Mouse (Mus musculus) intestine, postnatal 0 days (tissue): ENCODE measurements at regions not wholly inside any gene's neighbourhood (a gene's known extent, or its start where the extent isn't known, plus 50 kb on each side); places are given as distances from the start of the nearest gene placed in this dataset.

ENCODE experiments used
- ATAC-seq: fragments of 200-750 bp; cut with Nextera tagmentation; 2 replicates; pipeline ENCODE4 v1.8.0; 2017; ENCODE audit warnings: mild to moderate bottlenecking, moderate TSS enrichment, moderate library complexity
- H3K27ac ChIP-seq: fragments of 300-500 bp; sonication (generic); 2 replicates; pipeline ENCODE4 v1.5.1; 2014; ENCODE audit warnings: mild to moderate bottlenecking, low read depth, low read length, moderate library complexity
- H3K27me3 ChIP-seq: fragments of 300-500 bp; sonication (generic); replicated peaks from 2 replicates; pipeline ENCODE4 v1.6.1; 2014; ENCODE audit warnings: low read length, mixed read lengths; ENCODE audit not compliant: control insufficient read depth, insufficient read depth
- H3K36me3 ChIP-seq: fragments of 300-500 bp; sonication (generic); 2 replicates; pipeline ENCODE4 v1.6.1; 2014; ENCODE audit warnings: mild to moderate bottlenecking, moderate library complexity; ENCODE audit not compliant: control insufficient read depth, insufficient read depth
- H3K4me1 ChIP-seq: fragments of 300-500 bp; sonication (generic); replicated peaks from 2 replicates; pipeline ENCODE4 v1.6.1; 2014; ENCODE audit warnings: antibody characterized with exemption, low read length, mixed read lengths; ENCODE audit not compliant: control insufficient read depth, insufficient read depth
- H3K4me2 ChIP-seq: fragments of 300-500 bp; sonication (generic); replicated peaks from 2 replicates; pipeline ENCODE4 v1.6.1; 2014; ENCODE audit warnings: low read depth, mild to moderate bottlenecking, moderate library complexity
- H3K4me3 ChIP-seq: fragments of 300-500 bp; sonication (generic); 2 replicates; pipeline ENCODE4 v1.5.1; 2014; ENCODE audit warnings: low read depth, low read length
- H3K9ac ChIP-seq: fragments of 300-500 bp; sonication (generic); 2 replicates; pipeline ENCODE4 v1.6.1; 2014; ENCODE audit warnings: mild to moderate bottlenecking, low read depth, low read length
- H3K9me3 ChIP-seq: fragments of 300-500 bp; sonication (generic); 2 replicates; pipeline ENCODE4 v1.6.1; 2016; ENCODE audit warnings: mixed run types; ENCODE audit not compliant: control insufficient read depth
- CTCF ChIP-seq: sonication (generic); IDR thresholded peaks from 2 replicates; pipeline ENCODE4 v1.5.1; 2016; ENCODE audit warnings: low read depth, mild to moderate bottlenecking, control low read depth, antibody characterized with exemption, moderate library complexity
- WGBS: fragments of 180-500 bp; shearing (Covaris S2); extraction: QIAGEN DNeasy Blood & Tissue Kit; methylation state at CpG from one replicate; pipeline ENCODE4 v1.1.7; 2014; 5-methylcytosine and 5-hydroxymethylcytosine counted together

DNA sequence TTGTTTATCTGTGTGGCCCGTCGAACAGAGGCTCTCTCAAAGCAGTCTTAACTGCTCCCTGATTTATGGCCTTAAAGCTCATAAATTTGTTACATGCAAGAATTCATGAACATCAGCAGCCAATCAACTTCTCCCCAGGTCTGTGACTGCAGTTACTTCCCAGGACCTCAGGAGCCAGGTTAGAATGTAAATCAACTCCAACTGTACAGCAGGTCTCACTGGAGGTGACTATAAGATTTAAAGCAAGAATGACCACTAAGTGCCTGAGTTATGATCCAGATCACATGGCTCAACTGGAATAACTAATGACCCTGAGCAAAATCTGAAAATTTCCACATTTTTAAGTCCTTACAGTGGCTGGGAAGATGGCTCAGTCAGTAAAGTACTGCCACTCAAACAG lies 285.6 kb downstream of the Kcns3 start:
- TF ChIP-seq CTCF = no peak
- no peaks in the 10 kb centered on the region for H3K4me1 ChIP-seq
- no peaks in the 10 kb centered on the region for H3K9me3 ChIP-seq
- 29% methylated on average over 2 of the region's 2 CpGs for WGBS
- no peak overlapping the region for H3K9ac ChIP-seq
- H3K4me3 ChIP-seq = no peak overlapping the region
- no peak for ATAC-seq
- no peak overlapping the region for H3K27ac ChIP-seq
- H3K27me3 ChIP-seq = no peaks in the 10 kb centered on the region
- H3K4me2 ChIP-seq = no peak overlapping the region
- H3K36me3 ChIP-seq = no peaks in the 10 kb centered on the region

DNA sequence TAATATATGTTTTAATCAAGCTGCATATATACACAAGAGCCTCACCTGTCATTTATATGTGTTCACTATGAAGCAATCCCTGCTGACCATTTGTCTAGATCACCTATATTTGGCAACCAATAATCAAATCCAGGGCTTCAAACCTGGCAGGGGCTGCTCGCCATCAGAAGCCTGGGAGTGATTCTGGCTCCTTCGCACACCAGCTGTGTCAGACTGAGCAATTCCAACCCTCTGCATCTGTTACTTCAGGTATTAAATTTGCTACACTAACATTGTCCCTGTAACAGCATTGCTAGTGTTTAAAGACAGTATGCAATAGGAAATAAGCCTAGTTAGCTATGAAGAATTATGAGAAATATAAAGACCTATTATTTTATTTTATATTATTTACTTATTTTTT lies 330.5 kb downstream of the Kcns3 start:
- WGBS = 84% methylated on average over 2 of the region's 2 CpGs
- no peak for ATAC-seq
- no peak for TF ChIP-seq CTCF

DNA sequence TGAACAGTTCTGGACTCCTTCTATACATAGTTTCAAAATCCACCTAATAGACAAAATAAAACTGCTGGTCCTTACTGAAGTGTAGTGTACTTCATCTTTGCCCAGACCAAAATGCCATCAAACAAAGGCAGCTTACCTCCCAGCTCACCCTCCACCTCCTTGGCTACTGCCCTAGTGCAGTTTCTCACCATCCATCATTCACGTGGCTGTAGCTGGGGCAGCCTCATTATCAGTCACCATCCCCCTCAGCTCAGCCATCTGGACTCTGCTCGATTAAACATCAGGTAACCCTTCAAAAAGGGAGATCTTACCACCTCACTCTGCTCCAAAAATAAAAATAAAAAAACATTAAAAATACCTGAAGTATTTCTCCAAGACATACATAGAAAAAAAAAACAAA lies 332.8 kb downstream of the Kcns3 start:
- Histone ChIP-seq H3K4me3 (no peak overlapping the region), H3K4me1 (no peaks in the 10 kb centered on the region), H3K36me3 (no peaks in the 10 kb centered on the region), H3K4me2 (no peak overlapping the region), H3K27me3 (no peaks in the 10 kb centered on the region), H3K9ac (no peak overlapping the region), H3K27ac (no peak overlapping the region), H3K9me3 (no peaks in the 10 kb centered on the region)
- WGBS = 19% methylated on average over 2 of the region's 2 CpGs
- no peak for TF ChIP-seq CTCF
- ATAC-seq = no peak

More for the DNA sequence above, 330.5 kb downstream of the Kcns3 start:
- Histone ChIP-seq H3K4me2 (no peak overlapping the region), H3K4me3 (no peak overlapping the region), H3K27ac (no peak overlapping the region), H3K9me3 (no peaks in the 10 kb centered on the region), H3K27me3 (no peaks in the 10 kb centered on the region), H3K9ac (no peak overlapping the region), H3K36me3 (no peaks in the 10 kb centered on the region), H3K4me1 (no peaks in the 10 kb centered on the region)

DNA sequence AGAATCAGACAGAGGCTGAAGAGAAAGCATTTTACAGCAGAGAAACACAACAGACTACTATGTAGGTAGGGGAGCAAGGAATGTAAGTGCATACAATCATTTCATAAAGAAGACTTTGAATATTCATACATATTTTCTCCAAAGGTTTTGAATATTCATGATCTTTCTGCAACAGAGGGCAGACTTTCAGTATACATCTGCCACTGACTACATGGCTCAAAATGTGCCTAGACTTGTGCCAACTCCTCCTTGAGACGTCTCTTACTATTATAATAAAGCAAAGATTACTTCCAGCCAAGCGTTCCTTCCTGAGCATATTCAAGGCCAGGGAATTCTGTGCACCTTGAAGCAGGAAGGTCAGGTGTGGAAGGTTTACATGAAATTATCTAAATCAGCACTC lies 333.3 kb downstream of the Kcns3 start:
- no peaks in the 10 kb centered on the region for H3K36me3 ChIP-seq
- H3K4me2 ChIP-seq = no peak overlapping the region
- no peaks in the 10 kb centered on the region for H3K9me3 ChIP-seq
- no peak overlapping the region for H3K4me3 ChIP-seq
- no peak overlapping the region for H3K27ac ChIP-seq
- H3K27me3 ChIP-seq = no peaks in the 10 kb centered on the region
- ATAC-seq = no peak
- no peak overlapping the region for H3K9ac ChIP-seq
- WGBS = 82% methylated on average over 2 of the region's 2 CpGs
- no peak for TF ChIP-seq CTCF
- no peaks in the 10 kb centered on the region for H3K4me1 ChIP-seq

DNA sequence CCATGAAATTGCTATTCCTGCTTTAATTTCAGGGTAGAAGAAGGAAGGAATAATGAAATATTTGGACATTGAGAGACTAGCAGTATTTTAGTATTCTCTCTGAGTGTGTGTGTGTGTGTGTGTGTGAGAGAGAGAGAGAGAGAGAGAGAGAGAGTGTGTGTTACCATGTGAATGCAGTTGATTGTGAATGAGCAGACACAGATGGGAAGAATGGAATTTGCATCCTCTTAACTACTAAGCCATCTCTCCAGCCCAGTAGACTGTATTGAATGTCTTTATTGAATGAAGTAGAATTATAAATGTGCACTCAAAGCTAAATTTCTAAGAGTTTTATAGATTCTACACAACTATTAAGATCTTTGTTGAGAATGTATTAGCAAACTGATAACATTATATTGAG lies 340.3 kb downstream of the Kcns3 start:
- Histone ChIP-seq H3K9ac (no peak overlapping the region), H3K27ac (no peak overlapping the region), H3K4me2 (no peak overlapping the region), H3K4me1 (no peaks in the 10 kb centered on the region), H3K36me3 (no peaks in the 10 kb centered on the region), H3K27me3 (no peaks in the 10 kb centered on the region), H3K4me3 (no peak overlapping the region), H3K9me3 (no peaks in the 10 kb centered on the region)
- ATAC-seq = no peak
- TF ChIP-seq CTCF = no peak

DNA sequence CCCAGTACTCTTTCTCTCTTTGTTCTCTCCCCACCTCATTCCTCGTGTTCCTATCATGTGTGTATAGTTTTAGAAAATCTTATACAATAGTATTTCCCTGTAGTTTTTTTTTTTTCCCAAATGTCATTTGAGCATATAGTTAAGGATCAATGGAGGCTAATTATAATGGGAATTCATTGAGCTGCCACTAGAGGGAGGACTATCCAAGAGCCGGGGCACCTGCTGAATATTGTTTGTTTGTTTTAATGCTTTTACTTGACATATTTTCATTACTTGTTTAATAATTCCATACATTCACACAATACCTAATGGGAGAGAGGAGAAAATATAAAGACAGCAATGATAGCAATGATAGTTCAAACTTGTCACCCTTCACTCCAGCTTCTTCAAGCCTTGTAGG lies 346.4 kb downstream of the Kcns3 start:
- Histone ChIP-seq H3K9me3 (no peaks in the 10 kb centered on the region), H3K4me2 (no peak overlapping the region), H3K27me3 (no peaks in the 10 kb centered on the region), H3K9ac (no peak overlapping the region), H3K4me3 (no peak overlapping the region), H3K27ac (no peak overlapping the region), H3K36me3 (no peaks in the 10 kb centered on the region), H3K4me1 (no peaks in the 10 kb centered on the region)
- no peak for ATAC-seq
- TF ChIP-seq CTCF = peak; percentile 63
- 51% methylated on average over 2 of the region's 2 CpGs for WGBS
